Mouse (Mus musculus): ENCODE measurements around the gene Pold1.

The Pold1 gene

GRCm38 (mm10) chr7:44523056-44523455 lies 25.6 kb downstream of the Pold1 start:
- no peak for DNase-seq

GRCm38 (mm10) chr7:44521710-44522109 lies 26.9 kb downstream of the Pold1 start:
- DNase-seq = peak; percentile 80 to 87

GRCm38 (mm10) chr7:44520990-44521389 lies 27.7 kb downstream of the Pold1 start:
- no peak for DNase-seq

GRCm38 (mm10) chr7:44519240-44519913 lies 29.3 kb downstream of the Pold1 start:
- DNase-seq = no peak

- no peak for DNase-seq
Observed at GRCm38 (mm10) chr7:44507491-44507890, 41.2 kb downstream of the Pold1 start.

GRCm38 (mm10) chr7:44501563-44502115 lies 47.0 kb downstream of the Pold1 start:
- DNase-seq = peak; percentile 83 to 86

GRCm38 (mm10) chr7:44500046-44500445 lies 48.6 kb downstream of the Pold1 start:
- DNase-seq = no peak

- DNase-seq = no peak
Observed at GRCm38 (mm10) chr7:44498922-44499321, 49.7 kb downstream of the Pold1 start.

GRCm38 (mm10) chr7:44497361-44498055 lies 51.1 kb downstream of the Pold1 start:
- no peak for DNase-seq

GRCm38 (mm10) chr7:44496771-44497109 lies 51.9 kb downstream of the Pold1 start:
- DNase-seq = no peak

- peak; percentile 98 to 99 for DNase-seq
Observed at GRCm38 (mm10) chr7:44495992-44496770, 52.5 kb downstream of the Pold1 start, which contains the start of the genes Emc10 and Fam71e1. Gene Emc10, minus strand, starts transcription at chr7:44496529. Gene Fam71e1, plus strand, starts transcription at chr7:44496581.

- no peak for DNase-seq
Observed at GRCm38 (mm10) chr7:44495086-44495485, 53.6 kb downstream of the Pold1 start.

- no peak for DNase-seq
Observed at GRCm38 (mm10) chr7:44494681-44495080, 54.0 kb downstream of the Pold1 start.

GRCm38 (mm10) chr7:44492166-44492826 lies 56.4 kb downstream of the Pold1 start:
- no peak for DNase-seq

- DNase-seq = no peak
Observed at GRCm38 (mm10) chr7:44491391-44491790, 57.3 kb downstream of the Pold1 start.

GRCm38 (mm10) chr7:44490281-44490680 lies 58.4 kb downstream of the Pold1 start:
- DNase-seq = no peak

GRCm38 (mm10) chr7:44488545-44488944 lies 60.1 kb downstream of the Pold1 start:
- peak; percentile 1 to 2 for DNase-seq

GRCm38 (mm10) chr7:44487936-44488335 lies 60.7 kb downstream of the Pold1 start:
- peak in 1 of 2 experiments; percentile 0 for DNase-seq

GRCm38 (mm10) chr7:44486927-44487575 lies 61.6 kb downstream of the Pold1 start:
- DNase-seq = peak; percentile 0 to 3

GRCm38 (mm10) chr7:44485572-44486195 lies 63.0 kb downstream of the Pold1 start:
- peak; percentile 1 for DNase-seq

GRCm38 (mm10) chr7:44484841-44485571 lies 63.6 kb downstream of the Pold1 start:
- DNase-seq = peak; percentile 86 to 87
